Mouse (Mus musculus): ENCODE data around the gene Cd5l. TPM values are rescaled to one million over a fixed set of nuclear protein-coding genes. Genes with fewer than 3 reads are reported as not detected.
A peak's percentile ranks its signal among the peaks of the same experiment; 100 is the strongest.
"Not testable (repeated sequence)": the region's sequence is repeated elsewhere in the genome, so short reads cannot be mapped to it uniquely, and the experiment has no call there.

Cd5l gene
- total RNA-seq (2015; ENCODE audit: low replicate concordance) (17.7 and 18.9 TPM in 2 replicates), total RNA-seq (2017; ENCODE audit: low replicate concordance) (34.0 and 34.9 TPM in 2 replicates)

GRCm38 (mm10) chr3:87357581-87357980, at the start of gene Cd5l:
TSS of gene Cd5l (plus strand) at chr3:87357881.
- ATAC-seq (replicated peaks; ENCODE audit: low FRiP score, poor library complexity, severe bottlenecking): no peak

- no peak for ATAC-seq (replicated peaks; ENCODE audit: low FRiP score, poor library complexity, severe bottlenecking)
Observed at GRCm38 (mm10) chr3:87309922-87310321, 47.8 kb upstream of the Cd5l start.

- no peak for ATAC-seq (replicated peaks; ENCODE audit: low FRiP score, poor library complexity, severe bottlenecking)
Observed at GRCm38 (mm10) chr3:87322557-87322956, 35.1 kb upstream of the Cd5l start.

- no peak for ATAC-seq (replicated peaks; ENCODE audit: low FRiP score, poor library complexity, severe bottlenecking)
Observed at GRCm38 (mm10) chr3:87323778-87324177, 33.9 kb upstream of the Cd5l start.

- no peak for ATAC-seq (replicated peaks; ENCODE audit: low FRiP score, poor library complexity, severe bottlenecking)
Observed at GRCm38 (mm10) chr3:87337899-87338298, 19.8 kb upstream of the Cd5l start.

- not testable (repeated sequence) for ATAC-seq (replicated peaks; ENCODE audit: low FRiP score, poor library complexity, severe bottlenecking)
Observed at GRCm38 (mm10) chr3:87350992-87351391, 6.7 kb upstream of the Cd5l start.

DNA sequence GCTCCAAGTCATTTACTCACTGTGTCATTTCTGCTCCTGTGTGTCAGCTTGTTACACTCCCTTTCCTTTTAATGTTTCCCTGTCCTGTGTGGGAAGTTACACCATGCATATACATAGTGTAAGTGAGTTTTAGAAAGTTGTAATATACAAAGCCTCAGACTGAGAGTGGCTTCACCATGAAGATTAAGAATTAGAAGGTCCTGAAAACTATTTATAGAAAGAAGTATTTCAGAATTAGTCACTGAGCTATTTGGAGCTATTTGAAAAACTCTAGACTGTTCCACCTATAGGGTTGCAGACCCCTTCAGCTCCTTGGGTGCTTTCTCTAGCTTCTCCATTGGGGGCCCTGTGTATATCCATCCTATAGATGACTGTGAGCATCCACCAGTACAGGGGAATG, 1.5 kb downstream of the Cd5l start:
- no peak for ATAC-seq (replicated peaks; ENCODE audit: low FRiP score, poor library complexity, severe bottlenecking)

DNA sequence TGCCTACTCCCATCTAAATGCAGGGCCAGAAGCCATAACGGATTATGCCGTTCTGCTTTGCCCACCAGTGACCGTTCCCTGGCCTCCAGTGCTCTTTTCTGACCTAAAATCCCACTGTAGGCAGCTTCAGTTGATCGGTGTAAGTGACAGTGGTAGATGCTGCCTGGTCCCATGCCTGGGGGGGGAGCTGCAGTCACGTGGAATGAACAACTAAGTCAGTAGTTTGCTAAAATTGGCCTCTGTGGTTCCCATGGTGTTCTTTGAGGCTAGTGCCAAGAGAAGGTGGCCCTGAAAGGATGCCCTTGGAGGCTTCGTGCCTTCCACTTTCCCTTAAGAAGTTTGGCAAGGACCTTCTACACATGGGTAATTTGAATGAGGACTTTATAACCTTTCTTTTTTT, 2.8 kb downstream of the Cd5l start:
- no peak for ATAC-seq (replicated peaks; ENCODE audit: low FRiP score, poor library complexity, severe bottlenecking)

DNA sequence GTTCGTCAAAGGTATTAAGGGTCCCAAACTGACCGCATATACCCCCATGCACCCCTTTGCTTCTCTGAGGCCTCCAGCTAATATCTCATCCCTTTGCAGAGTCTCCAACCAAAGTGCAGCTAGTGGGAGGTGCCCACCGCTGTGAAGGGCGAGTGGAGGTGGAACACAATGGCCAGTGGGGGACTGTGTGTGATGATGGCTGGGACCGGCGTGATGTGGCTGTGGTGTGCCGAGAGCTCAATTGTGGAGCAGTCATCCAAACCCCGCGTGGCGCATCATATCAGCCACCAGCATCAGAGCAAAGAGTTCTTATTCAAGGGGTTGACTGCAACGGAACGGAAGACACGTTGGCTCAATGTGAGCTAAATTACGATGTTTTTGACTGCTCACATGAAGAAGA, 8.0 kb downstream of the Cd5l start:
- ATAC-seq (replicated peaks; ENCODE audit: low FRiP score, poor library complexity, severe bottlenecking): 0 out of 2 replicates have a peak, but pooled peaks have one; percentile 34

GRCm38 (mm10) chr3:87367511-87367910, 9.8 kb downstream of the Cd5l start:
- no peak for ATAC-seq (replicated peaks; ENCODE audit: low FRiP score, poor library complexity, severe bottlenecking)

DNA sequence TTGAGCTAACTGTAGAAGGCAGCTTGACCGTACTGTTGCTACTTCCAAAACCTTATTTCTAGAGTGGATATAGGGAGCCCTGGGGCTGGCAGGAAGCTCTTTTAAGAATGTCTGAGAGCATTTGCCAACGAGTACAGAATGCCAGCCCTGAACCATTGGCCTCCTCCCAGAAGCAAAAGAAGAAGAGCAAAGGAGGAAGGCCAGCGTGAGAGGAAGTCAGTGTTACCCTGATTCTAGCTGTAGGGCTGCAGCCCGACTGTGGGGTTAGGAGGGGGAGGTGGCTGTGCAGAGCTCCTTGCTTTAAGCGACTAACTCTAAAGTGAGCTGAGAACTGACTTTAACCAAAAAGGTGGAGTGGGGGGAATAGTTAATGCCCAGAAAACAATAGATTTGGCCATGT, 11.5 kb downstream of the Cd5l start:
- ATAC-seq (replicated peaks; ENCODE audit: low FRiP score, poor library complexity, severe bottlenecking): no peak

GRCm38 (mm10) chr3:87376195-87377165, 18.8 kb downstream of the Cd5l start, which contains the start of gene Fcrl1:
TSS of gene Fcrl1 (plus strand) at chr3:87376387.
- no peak for ATAC-seq (replicated peaks; ENCODE audit: low FRiP score, poor library complexity, severe bottlenecking)

- ATAC-seq (replicated peaks; ENCODE audit: low FRiP score, poor library complexity, severe bottlenecking): no peak
Observed at GRCm38 (mm10) chr3:87377228-87377627, 19.5 kb downstream of the Cd5l start.

DNA sequence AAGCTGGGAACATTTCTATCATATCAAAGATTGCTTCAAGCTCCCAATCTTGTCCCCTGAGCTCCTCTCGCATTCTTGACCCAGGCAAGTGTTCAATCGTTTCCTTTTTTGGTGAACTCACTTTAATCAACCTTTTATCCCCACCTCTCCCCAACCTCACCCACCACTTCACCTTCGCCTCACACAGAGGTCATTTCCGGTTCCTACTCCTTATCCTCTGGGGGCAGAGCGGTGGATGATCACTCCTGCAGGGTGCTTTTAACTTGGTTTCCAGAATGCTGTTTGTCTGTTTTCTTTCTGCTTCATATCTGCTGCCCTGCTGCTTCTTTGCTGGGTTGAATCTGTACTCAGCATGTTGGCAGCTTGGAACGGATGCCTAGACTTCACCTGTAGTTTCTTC, 20.0 kb downstream of the Cd5l start:
- ATAC-seq (replicated peaks; ENCODE audit: low FRiP score, poor library complexity, severe bottlenecking): no peak

DNA sequence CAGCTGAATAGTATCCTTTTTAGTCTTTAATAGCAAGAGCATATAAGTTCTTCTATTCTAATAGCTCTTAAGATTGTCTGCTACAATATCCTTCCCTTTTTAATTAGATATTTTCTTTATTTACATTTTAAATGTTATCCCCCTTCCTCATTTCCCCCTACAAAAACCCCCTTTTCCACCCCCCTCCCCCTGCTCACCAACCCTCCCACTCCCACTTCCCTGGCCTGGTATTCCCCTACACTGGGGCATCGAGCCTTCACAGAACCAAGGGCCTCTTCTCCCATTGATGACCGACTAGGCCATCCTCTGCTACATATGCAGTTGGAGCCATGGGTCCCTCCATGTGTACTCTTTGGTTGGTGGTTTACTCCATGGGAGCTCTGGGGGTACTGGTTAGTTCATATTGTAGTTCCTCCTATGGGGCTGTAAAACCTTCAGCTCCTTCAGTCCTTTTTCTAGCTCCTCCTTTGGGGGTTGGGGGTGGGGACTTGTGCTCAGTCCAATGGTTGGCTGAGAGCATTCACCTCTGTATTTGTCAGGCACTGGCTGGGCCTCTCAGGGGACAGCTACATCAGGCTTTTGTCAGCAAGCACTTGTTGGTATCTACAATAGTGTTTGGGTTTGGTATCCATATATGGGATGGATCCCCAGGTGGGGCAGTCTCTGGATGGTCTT, 22.1 kb downstream of the Cd5l start:
- ATAC-seq (replicated peaks; ENCODE audit: low FRiP score, poor library complexity, severe bottlenecking): not testable (repeated sequence)

- no peak for ATAC-seq (replicated peaks; ENCODE audit: low FRiP score, poor library complexity, severe bottlenecking)
Observed at GRCm38 (mm10) chr3:87381806-87382712, 24.4 kb downstream of the Cd5l start.

DNA sequence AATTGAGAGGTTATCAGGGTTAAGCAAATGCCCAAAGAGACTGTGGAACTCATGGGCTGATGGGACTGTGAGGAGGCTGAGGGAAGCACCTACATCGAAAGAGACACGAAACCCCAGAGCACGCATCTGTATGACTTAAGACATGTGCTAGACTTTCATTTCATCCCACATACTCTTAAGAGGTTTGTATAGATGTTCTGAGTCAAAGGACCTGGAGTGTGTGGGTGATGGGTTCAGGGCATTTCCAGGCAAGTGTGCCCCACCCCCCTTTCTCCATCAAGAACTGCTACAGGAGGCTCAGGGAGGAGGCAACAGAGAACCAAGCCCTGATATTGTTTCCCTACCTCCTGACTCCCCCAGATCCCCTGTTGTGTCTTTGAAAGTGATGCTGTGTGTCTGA, 25.6 kb downstream of the Cd5l start:
- no peak for ATAC-seq (replicated peaks; ENCODE audit: low FRiP score, poor library complexity, severe bottlenecking)

GRCm38 (mm10) chr3:87385105-87385504, 27.4 kb downstream of the Cd5l start:
- no peak for ATAC-seq (replicated peaks; ENCODE audit: low FRiP score, poor library complexity, severe bottlenecking)

DNA sequence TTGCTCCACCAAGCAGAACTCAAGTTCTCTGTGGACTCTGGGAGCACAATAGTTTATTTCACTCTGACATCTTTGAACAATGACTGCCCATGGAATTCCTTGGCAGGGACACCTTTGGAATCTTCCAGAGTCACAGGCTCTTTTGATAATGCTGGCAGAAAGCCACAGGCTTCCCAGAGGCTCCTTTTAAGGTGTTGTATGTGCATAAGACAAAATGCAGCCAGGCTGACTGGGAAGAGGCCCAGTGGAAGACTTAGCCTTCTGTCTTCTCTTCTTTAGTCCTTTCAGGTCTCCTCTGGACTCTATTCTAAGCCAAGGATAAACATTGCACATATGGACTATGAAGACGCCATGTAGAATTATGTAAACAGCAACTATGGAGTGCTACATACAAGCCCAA, 33.3 kb downstream of the Cd5l start:
- no peak for ATAC-seq (replicated peaks; ENCODE audit: low FRiP score, poor library complexity, severe bottlenecking)

DNA sequence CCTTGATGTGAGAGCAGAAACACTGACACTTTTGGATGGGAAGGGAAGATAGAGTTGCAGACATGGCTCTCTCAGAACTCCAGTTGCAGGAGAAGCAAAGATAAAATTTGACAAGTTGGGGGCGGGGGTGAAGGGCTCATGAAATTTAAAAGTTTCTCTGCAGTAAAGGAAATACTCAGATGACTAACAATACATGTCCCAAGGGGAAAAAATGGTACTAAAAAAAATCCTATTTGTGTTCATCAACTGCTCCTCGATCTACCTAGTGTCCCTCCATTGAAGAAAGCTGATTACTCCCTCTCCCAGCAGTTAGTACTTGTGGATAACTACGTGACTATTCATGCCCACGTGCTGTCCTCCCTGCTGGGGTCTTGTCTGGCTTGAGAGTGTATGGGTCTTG, 41.1 kb downstream of the Cd5l start:
- no peak for ATAC-seq (replicated peaks; ENCODE audit: low FRiP score, poor library complexity, severe bottlenecking)

All from erythroid progenitor cell, adult 5-6 weeks (primary cell).